Mouse (Mus musculus) CH12.LX (cell line): ENCODE data around the gene Stat6. TPM values are rescaled to one million over a fixed set of nuclear protein-coding genes. Genes with fewer than 3 reads are reported as not detected.

Source experiments
- DNase-seq: peaks from one replicate; pipeline ENCODE4 v3.0.0-alpha.2; 2013; ENCODE audit errors: extremely low read depth
- H3K27ac ChIP-seq: 2 replicates; pipeline ENCODE4 v1.5.1; 2012; ENCODE audit warnings: low read depth, mild to moderate bottlenecking, control low read depth, moderate library complexity; ENCODE audit not compliant: insufficient read depth
- H3K27me3 ChIP-seq: replicated peaks from 2 replicates; pipeline ENCODE3; 2012; ENCODE audit warnings: inconsistent platforms
- H3K36me3 ChIP-seq, 2 experiments: replicated peaks in 1 of 2; 2 replicates each; pipeline versions ENCODE3 to v1.6.1; 2012; ENCODE audit warnings: inconsistent platforms in 1 of 2, low read length in 1 of 2, mild to moderate bottlenecking in 1 of 2, mixed read lengths in 1 of 2, moderate library complexity in 1 of 2; ENCODE audit not compliant: control insufficient read depth in 1 of 2, insufficient read depth in 1 of 2
- H3K4me1 ChIP-seq, 2 experiments: 2 replicates each; pipeline ENCODE4 v1.6.1; 2012; ENCODE audit warnings: inconsistent platforms in 1 of 2, moderate library complexity in 1 of 2; ENCODE audit not compliant: insufficient read depth in 2 of 2, control insufficient read depth in 1 of 2
- H3K4me2 ChIP-seq: 2 replicates; pipeline ENCODE4 v1.6.1; 2012; ENCODE audit warnings: low read depth, mild to moderate bottlenecking, control low read depth; ENCODE audit not compliant: poor library complexity, insufficient read depth, severe bottlenecking
- H3K4me3 ChIP-seq, 3 experiments: fragments of 150-350 bp in 1 of 3; sonication (generic) in 1 of 3; replicated peaks in 1 of 3; 2 replicates each; pipeline versions ENCODE3 to v1.5.1; 2011 to 2012; ENCODE audit warnings: low read depth in 2 of 3, low read length in 2 of 3, mild to moderate bottlenecking in 2 of 3, moderate library complexity in 2 of 3, control low read depth in 1 of 3, improper control_type of control experiment in 1 of 3, inconsistent platforms in 1 of 3, mixed read lengths in 1 of 3; ENCODE audit not compliant: poor library complexity in 1 of 3
- H3K79me2 ChIP-seq: replicated peaks from 2 replicates; pipeline ENCODE4 v1.6.1; 2012; ENCODE audit warnings: mild to moderate bottlenecking, moderate library complexity; ENCODE audit not compliant: control insufficient read depth, poor library complexity, insufficient read depth, severe bottlenecking; ENCODE audit errors: extremely low read depth
- H3K9ac ChIP-seq: 2 replicates; pipeline ENCODE4 v1.6.1; 2012; ENCODE audit warnings: low read depth, mild to moderate bottlenecking, control low read depth, moderate library complexity; ENCODE audit not compliant: insufficient read depth
- H3K9me3 ChIP-seq: replicated peaks from 2 replicates; pipeline ENCODE3; 2012; ENCODE audit warnings: low read length, inconsistent platforms, mixed read lengths
- BHLHE40 ChIP-seq: IDR thresholded peaks from 2 replicates; pipeline ENCODE4 v1.6.1; 2011; ENCODE audit warnings: mild to moderate bottlenecking, low read depth, low read length, improper control_type of control experiment
- CHD2 ChIP-seq: IDR thresholded peaks from 2 replicates; pipeline ENCODE4 v1.6.1; 2011; ENCODE audit warnings: low read length, improper control_type of control experiment
- CTCF ChIP-seq, 2 experiments: IDR thresholded peaks in 1 of 2; conservative IDR thresholded peaks in 1 of 2; 2 replicates each; pipeline ENCODE4 v1.5.1; 2011 to 2012; ENCODE audit warnings: low read depth in 2 of 2, low read length in 2 of 2, improper control_type of control experiment in 1 of 2, inconsistent platforms in 1 of 2, mild to moderate bottlenecking in 1 of 2, moderate library complexity in 1 of 2
- E2F4 ChIP-seq: IDR thresholded peaks from 2 replicates; pipeline ENCODE4 v1.6.1; 2011; ENCODE audit warnings: low read depth, low read length, improper control_type of control experiment; ENCODE audit not compliant: insufficient replicate concordance
- ELF1 ChIP-seq: IDR thresholded peaks from 2 replicates; pipeline ENCODE4 v1.6.1; 2014; ENCODE audit warnings: low read depth, mild to moderate bottlenecking, inconsistent platforms, low read length, improper control_type of control experiment
- GABPA ChIP-seq: IDR thresholded peaks from 2 replicates; pipeline ENCODE4 v1.6.1; 2012; ENCODE audit warnings: low read depth, low read length, improper control_type of control experiment, inconsistent platforms; ENCODE audit not compliant: insufficient replicate concordance
- HCFC1 ChIP-seq: IDR thresholded peaks from 2 replicates; pipeline ENCODE4 v1.6.1; 2012; ENCODE audit warnings: low read depth, mild to moderate bottlenecking, inconsistent platforms, low read length, improper control_type of control experiment
- IRF4 ChIP-seq: IDR thresholded peaks from 2 replicates; pipeline ENCODE4 v1.6.1; 2014; ENCODE audit warnings: low read depth, mild to moderate bottlenecking, inconsistent platforms, low read length, improper control_type of control experiment
- JUND ChIP-seq: conservative IDR thresholded peaks from 2 replicates; pipeline ENCODE4 v1.6.1; 2011; ENCODE audit warnings: low read depth, low read length, improper control_type of control experiment
- MAFK ChIP-seq: IDR thresholded peaks from 2 replicates; pipeline ENCODE4 v1.6.1; 2011; ENCODE audit warnings: low read length, improper control_type of control experiment; ENCODE audit not compliant: insufficient replicate concordance
- MAX ChIP-seq: IDR thresholded peaks from 2 replicates; pipeline ENCODE4 v1.6.1; 2011; ENCODE audit warnings: low read length, improper control_type of control experiment
- MAZ ChIP-seq: IDR thresholded peaks from 2 replicates; pipeline ENCODE4 v1.6.1; 2012; ENCODE audit warnings: low read depth, mild to moderate bottlenecking, inconsistent platforms, low read length, improper control_type of control experiment, moderate library complexity
- MYC ChIP-seq: IDR thresholded peaks from 2 replicates; pipeline ENCODE4 v1.6.1; 2011; ENCODE audit warnings: low read depth, mild to moderate bottlenecking, improper control_type of control experiment, low read length
- NELFE ChIP-seq: IDR thresholded peaks from 2 replicates; pipeline ENCODE4 v1.6.1; 2011; ENCODE audit warnings: low read depth, low read length, improper control_type of control experiment
- PAX5 ChIP-seq: IDR thresholded peaks from 2 replicates; pipeline ENCODE4 v1.6.1; 2012; ENCODE audit warnings: low read length, inconsistent platforms, mixed read lengths
- RAD21 ChIP-seq: IDR thresholded peaks from 2 replicates; pipeline ENCODE4 v1.6.1; 2011; ENCODE audit warnings: low read depth, mild to moderate bottlenecking, low read length, improper control_type of control experiment, moderate library complexity
- RCOR1 ChIP-seq: conservative IDR thresholded peaks from 2 replicates; pipeline ENCODE4 v1.6.1; 2012; ENCODE audit warnings: low read depth, mild to moderate bottlenecking, inconsistent platforms, low read length, improper control_type of control experiment
- SIN3A ChIP-seq: IDR thresholded peaks from 2 replicates; pipeline ENCODE4 v1.6.1; 2012; ENCODE audit warnings: low read length, improper control_type of control experiment, inconsistent platforms
- TCF12 ChIP-seq: IDR thresholded peaks from 2 replicates; pipeline ENCODE4 v1.6.1; 2014; ENCODE audit warnings: low read depth, mild to moderate bottlenecking, inconsistent platforms, low read length, improper control_type of control experiment
- USF1 ChIP-seq: IDR thresholded peaks from 2 replicates; pipeline ENCODE4 v1.6.1; 2014; ENCODE audit warnings: low read depth, mild to moderate bottlenecking, inconsistent platforms, low read length, improper control_type of control experiment
- USF2 ChIP-seq: conservative IDR thresholded peaks from 2 replicates; pipeline ENCODE4 v1.6.1; 2011; ENCODE audit warnings: low read depth, low read length, improper control_type of control experiment
- ZC3H11A ChIP-seq: IDR thresholded peaks from 2 replicates; pipeline ENCODE4 v1.6.1; 2012; ENCODE audit warnings: low read depth, mild to moderate bottlenecking, inconsistent platforms, low read length, improper control_type of control experiment
- ZNF384 ChIP-seq: IDR thresholded peaks from 2 replicates; pipeline ENCODE4 v1.6.1; 2012; ENCODE audit warnings: low read depth, low read length, improper control_type of control experiment, inconsistent platforms
- dilution Hi-C: fragments of 300-500 bp; cut with MboI; formaldehyde crosslinking; loops from 2 replicates; pipeline ENCODE4 v1.14.3; 2020; ENCODE audit warnings: low sequenced_read_pairs; ENCODE audit not compliant: extremely low pct_unique_long_range_greater_than_20kb, extremely low pct_ligation_motif_present
- in situ Hi-C: fragments of 300-500 bp; cut with MboI; formaldehyde crosslinking; loops from 3 replicates; pipeline ENCODE4 v1.14.3; 2019; ENCODE audit warnings: low sequenced_read_pairs, low pct_ligation_motif_present, low pct_unique_long_range_greater_than_20kb, mixed read lengths
- polyA plus RNA-seq: library from polyadenylated mRNA; unstranded; fragments of >175 nt; gene quantifications from 2 replicates; pipeline ENCODE4 v1.2.1, GENCODE M21; 2012; ENCODE audit warnings: low read depth; ENCODE audit not compliant: insufficient read length
- total RNA-seq, 2 experiments: library from RNA; depleted of rRNA; stranded (reverse); fragments of 300-350 nt in 1 of 2; fragments of >200 nt in 1 of 2; gene quantifications; 2 replicates each; pipeline ENCODE4 v1.2.3; 2012 to 2014

Stat6 gene
- total and polyA plus RNA-seq, 3 experiments: 71.5 to 76.6 (median 72.1) TPM

GRCm38 (mm10) chr10:127615034-127615374, 27.8 kb upstream of the Stat6 start:
- H3K79me2 ChIP-seq: no peaks in the 10 kb centered on the region
- TF ChIP-seq PAX5: no peak
- no peak for TF ChIP-seq ELF1
- no peak for TF ChIP-seq USF2
- TF ChIP-seq CHD2: no peak
- TF ChIP-seq IRF4: no peak
- no peak for TF ChIP-seq GABPA
- TF ChIP-seq MYC: no peak
- no peak for TF ChIP-seq TCF12
- DNase-seq: no peak
- peaks cover 2% of the 10 kb centered on the region for H3K9me3 ChIP-seq
- H3K9ac ChIP-seq: no peak overlapping the region
- dilution Hi-C loops (no loop called here), in situ Hi-C loops (no loop called here)
- H3K4me3 ChIP-seq: no peak overlapping the region
- peaks cover 5 to 55% of the 10 kb centered on the region in 2 experiments for H3K4me1 ChIP-seq
- H3K4me2 ChIP-seq: no peak overlapping the region
- H3K27me3 ChIP-seq: peaks cover 22% of the 10 kb centered on the region
- H3K36me3 ChIP-seq: peaks cover 0 to 7% of the 10 kb centered on the region in 2 experiments
- no peak overlapping the region for H3K27ac ChIP-seq

- H3K36me3 ChIP-seq: peaks cover 0 to 4% of the 10 kb centered on the region in 2 experiments
Measured at GRCm38 (mm10) chr10:127615591-127615990, 27.2 kb upstream of the Stat6 start.

More at GRCm38 (mm10) chr10:127615591-127615990, 27.2 kb upstream of the Stat6 start:
- Histone ChIP-seq H3K9ac (no peak overlapping the region), H3K27ac (no peak overlapping the region), H3K27me3 (peaks cover 22% of the 10 kb centered on the region), H3K79me2 (no peaks in the 10 kb centered on the region), H3K9me3 (peaks cover 1% of the 10 kb centered on the region), H3K4me2 (no peak overlapping the region), H3K4me1 (peaks cover 2 to 52% of the 10 kb centered on the region in 2 experiments), H3K4me3 (no peak overlapping the region)
- no peak for TF ChIP-seq USF1
- no peak for TF ChIP-seq ZC3H11A
- TF ChIP-seq CHD2: no peak
- no peak for TF ChIP-seq RCOR1
- TF ChIP-seq HCFC1: no peak
- TF ChIP-seq ZNF384: no peak
- no peak for TF ChIP-seq RAD21
- no peak for TF ChIP-seq MAX
- no peak for TF ChIP-seq SIN3A
- no peak for TF ChIP-seq BHLHE40
- no peak for TF ChIP-seq USF2
- no peak for TF ChIP-seq MAFK
- no peak for TF ChIP-seq E2F4
- no peak for TF ChIP-seq CTCF (conservative IDR thresholded peaks at IDR 0.05 in 1 of 2, IDR thresholded peaks at IDR 0.05 in 1 of 2; ENCODE audit: low read depth in 2 of 2, low read length in 2 of 2)
- no peak for TF ChIP-seq TCF12
- no peak for TF ChIP-seq MAZ
- no peak for TF ChIP-seq JUND
- TF ChIP-seq NELFE: no peak
- no peak for DNase-seq
- dilution Hi-C loops (no loop called here), in situ Hi-C loops (no loop called here)
